Mouse (Mus musculus): Measurements from ENCODE around the gene Tns1. TPM values are rescaled to one million over a fixed set of nuclear protein-coding genes. Genes with fewer than 3 reads are reported as not detected.

The Tns1 gene
- polyA plus RNA-seq, 1 experiment: 15.1 TPM

DNA sequence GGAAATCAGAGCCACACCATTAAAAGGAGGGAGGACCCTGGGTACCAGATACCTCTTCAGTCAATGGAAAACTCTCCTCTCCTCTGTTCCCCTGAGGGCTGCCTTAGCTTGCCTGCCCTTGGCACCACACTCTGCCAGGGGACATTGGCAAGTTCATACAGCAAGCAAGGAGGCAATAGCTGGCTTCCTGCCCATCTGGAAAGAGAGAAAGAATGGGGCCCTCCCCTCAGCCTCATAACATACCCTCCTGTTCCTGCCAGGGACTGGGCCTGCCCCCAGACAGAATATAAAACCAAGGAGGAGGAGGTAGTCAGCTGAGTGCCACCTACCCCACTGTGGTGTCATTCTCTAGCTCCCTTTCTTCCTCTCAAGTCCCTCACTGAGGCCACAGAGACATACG, 5.1 kb downstream of the Tns1 start:
- DNase-seq (ENCODE audit: low read depth): peak; percentile 87
- TF ChIP-seq POLR2A (IDR thresholded peaks at IDR 0.05; ENCODE audit: borderline replicate concordance, extremely low read depth, insufficient read depth, insufficient read length, poor library complexity, severe bottlenecking) (no peak), CTCF (IDR thresholded peaks at IDR 0.05; ENCODE audit: borderline replicate concordance, extremely low read depth, insufficient read depth, insufficient read length) (no peak)

DNA sequence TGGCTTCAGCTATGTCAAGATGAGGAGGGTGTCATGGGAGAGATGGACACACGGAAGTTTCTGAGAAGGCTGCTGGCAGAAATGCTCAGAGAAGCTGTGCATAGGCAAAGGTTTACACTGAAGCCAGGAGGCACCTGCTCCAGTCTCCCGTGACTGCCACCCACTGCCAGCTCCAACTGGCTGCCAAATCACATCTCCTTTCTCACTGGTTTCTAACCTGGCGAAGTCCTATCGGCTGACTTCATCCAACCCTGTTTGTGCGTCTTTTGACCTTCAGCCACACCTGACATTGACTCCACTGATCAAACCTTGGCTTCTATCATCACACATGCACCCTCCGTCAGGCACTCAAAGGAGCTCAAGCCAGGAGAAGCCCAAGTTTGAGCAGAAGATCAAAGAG, 6.4 kb downstream of the Tns1 start:
- DNase-seq (ENCODE audit: low read depth): no peak
- TF ChIP-seq POLR2A (IDR thresholded peaks at IDR 0.05; ENCODE audit: borderline replicate concordance, extremely low read depth, insufficient read depth, insufficient read length, poor library complexity, severe bottlenecking) (no peak), CTCF (IDR thresholded peaks at IDR 0.05; ENCODE audit: borderline replicate concordance, extremely low read depth, insufficient read depth, insufficient read length) (no peak)

DNA sequence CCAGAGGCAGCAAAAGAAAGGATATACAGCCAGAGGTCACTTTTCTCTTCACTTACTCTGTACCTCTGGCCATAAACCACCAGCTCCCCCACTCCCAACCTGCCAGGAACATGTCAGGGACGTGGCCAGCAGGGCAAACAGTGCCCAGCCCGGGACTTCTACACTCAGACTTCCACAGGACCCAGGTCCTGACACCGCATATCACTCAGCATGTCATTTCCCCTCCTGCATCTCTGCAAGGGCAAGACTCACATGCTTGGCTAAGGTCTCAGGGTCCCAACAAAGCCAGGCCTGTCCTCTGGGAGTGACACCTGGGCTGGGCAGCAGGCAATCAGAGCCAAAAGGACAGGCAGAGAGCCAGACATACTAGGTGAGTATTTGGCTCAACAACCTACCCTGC, 11.2 kb downstream of the Tns1 start:
- no peak for DNase-seq (ENCODE audit: low read depth)
- TF ChIP-seq CTCF (IDR thresholded peaks at IDR 0.05; ENCODE audit: borderline replicate concordance, extremely low read depth, insufficient read depth, insufficient read length): no peak
- TF ChIP-seq POLR2A (IDR thresholded peaks at IDR 0.05; ENCODE audit: borderline replicate concordance, extremely low read depth, insufficient read depth, insufficient read length, poor library complexity, severe bottlenecking): no peak

DNA sequence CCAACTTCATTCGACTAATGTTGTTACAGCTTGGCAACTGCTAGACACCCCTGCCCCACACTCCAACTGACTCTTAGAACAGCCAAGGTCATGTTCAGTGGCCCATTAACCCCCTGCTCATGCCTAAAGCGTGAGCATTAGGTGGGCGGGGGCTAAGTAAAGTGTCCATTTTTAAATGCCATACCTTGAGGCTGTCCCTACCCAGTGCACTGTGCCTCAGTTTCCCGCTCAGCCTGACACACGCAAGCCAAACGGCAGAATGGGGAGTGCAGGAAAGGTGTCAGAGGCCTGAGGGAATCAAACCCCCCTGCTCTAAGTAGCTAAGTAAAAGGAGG, 12.6 kb downstream of the Tns1 start:
- no peak for DNase-seq (ENCODE audit: low read depth)
- TF ChIP-seq CTCF (IDR thresholded peaks at IDR 0.05; ENCODE audit: borderline replicate concordance, extremely low read depth, insufficient read depth, insufficient read length) (no peak), POLR2A (IDR thresholded peaks at IDR 0.05; ENCODE audit: borderline replicate concordance, extremely low read depth, insufficient read depth, insufficient read length, poor library complexity, severe bottlenecking) (no peak)

DNA sequence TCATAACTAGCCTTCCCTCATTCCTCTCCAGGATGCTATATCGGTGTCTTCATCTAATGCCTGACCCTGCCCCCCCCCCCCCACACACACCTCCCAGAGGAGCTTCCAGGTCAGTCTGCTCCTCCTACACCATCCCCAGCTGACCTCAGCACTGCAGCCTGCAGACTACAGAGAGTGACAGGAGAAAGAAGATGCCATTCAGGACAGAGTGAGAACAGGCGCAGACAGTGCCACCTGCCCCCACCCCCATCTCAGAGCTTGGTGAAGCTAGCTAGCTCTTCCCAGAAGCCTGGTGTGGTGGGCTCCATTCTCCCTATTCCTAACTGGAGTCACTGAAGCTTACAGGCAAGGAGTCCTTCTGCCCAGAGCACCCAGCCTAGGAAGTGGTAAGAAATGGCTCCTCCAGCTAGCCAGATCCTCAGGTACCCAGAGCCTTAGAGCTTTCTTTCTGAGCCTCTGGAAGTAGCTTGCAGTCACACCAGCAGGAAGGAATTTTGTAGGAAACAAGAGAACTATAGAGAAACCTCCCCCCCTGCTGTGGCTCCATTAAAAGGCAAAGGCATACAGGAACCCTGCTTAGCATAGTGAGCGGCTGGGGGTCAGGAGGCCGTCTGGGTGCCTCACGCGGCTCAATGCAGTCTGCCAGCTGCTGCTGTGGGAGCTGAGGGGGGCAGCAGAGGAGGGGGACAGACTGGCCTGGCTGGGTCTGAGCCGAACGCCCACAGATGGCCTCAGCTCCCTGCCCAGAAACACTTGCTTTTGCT, 13.1 kb downstream of the Tns1 start:
- TF ChIP-seq CTCF (IDR thresholded peaks at IDR 0.05; ENCODE audit: borderline replicate concordance, extremely low read depth, insufficient read depth, insufficient read length) (no peak), POLR2A (IDR thresholded peaks at IDR 0.05; ENCODE audit: borderline replicate concordance, extremely low read depth, insufficient read depth, insufficient read length, poor library complexity, severe bottlenecking) (no peak)
- DNase-seq (ENCODE audit: low read depth): peak; percentile 93

DNA sequence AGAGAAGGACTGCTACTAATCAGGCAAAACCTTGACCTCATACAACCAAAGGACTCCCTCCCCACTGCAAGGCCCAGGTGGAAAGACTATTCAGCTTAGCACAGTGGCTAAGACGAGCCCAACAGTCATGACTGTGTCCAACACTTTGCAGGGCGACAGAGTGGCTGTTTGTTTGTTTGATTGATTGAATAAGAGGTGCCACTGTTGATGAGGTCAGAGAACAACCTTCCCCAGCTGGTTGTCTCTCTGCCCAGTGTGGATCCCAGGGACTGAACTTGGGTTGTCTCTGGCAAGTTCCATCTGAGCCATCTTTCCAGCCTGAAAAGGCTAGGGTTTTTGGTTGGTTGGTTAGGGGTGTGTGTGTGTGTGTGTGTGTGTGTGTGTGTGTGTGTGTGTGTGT, 14.6 kb downstream of the Tns1 start:
- TF ChIP-seq POLR2A (IDR thresholded peaks at IDR 0.05; ENCODE audit: borderline replicate concordance, extremely low read depth, insufficient read depth, insufficient read length, poor library complexity, severe bottlenecking): no peak
- no peak for TF ChIP-seq CTCF (IDR thresholded peaks at IDR 0.05; ENCODE audit: borderline replicate concordance, extremely low read depth, insufficient read depth, insufficient read length)

DNA sequence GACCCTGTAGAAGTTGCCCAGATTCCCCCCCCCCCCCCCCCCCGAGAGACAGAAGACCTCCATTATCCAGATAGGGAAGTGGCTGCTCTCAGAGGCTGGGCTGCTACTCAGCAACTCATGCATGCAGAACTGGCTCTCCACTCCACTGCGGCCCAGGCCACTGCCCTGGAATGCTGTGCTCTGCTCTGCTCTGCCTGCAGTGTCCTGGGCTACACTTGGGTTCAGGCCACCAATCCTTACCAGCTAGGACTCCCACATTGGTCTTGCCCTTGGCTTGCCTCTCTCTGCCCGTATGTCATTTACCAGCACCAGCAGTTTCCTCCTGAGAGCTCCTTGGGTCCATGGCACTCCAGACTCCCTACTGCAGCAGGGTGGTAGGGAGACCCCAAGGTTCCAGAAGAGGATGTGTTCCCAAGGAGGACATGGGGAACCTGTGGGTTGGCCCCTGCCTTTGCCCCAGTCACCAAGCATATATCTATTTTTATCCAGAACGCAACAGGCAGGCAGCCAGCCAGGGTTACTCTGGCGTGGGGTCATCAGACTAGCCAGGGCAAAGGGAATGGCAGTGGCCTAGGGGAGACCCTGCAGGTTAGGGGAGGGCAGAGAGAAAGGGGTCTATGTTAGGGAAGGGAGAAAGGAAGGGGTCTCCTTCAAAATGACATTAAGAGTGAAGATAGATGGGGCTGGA, 16.2 kb downstream of the Tns1 start:
- no peak for TF ChIP-seq POLR2A (IDR thresholded peaks at IDR 0.05; ENCODE audit: borderline replicate concordance, extremely low read depth, insufficient read depth, insufficient read length, poor library complexity, severe bottlenecking)
- no peak for DNase-seq (ENCODE audit: low read depth)

More for the DNA sequence above, 14.6 kb downstream of the Tns1 start:
- no peak for DNase-seq (ENCODE audit: low read depth)

DNA sequence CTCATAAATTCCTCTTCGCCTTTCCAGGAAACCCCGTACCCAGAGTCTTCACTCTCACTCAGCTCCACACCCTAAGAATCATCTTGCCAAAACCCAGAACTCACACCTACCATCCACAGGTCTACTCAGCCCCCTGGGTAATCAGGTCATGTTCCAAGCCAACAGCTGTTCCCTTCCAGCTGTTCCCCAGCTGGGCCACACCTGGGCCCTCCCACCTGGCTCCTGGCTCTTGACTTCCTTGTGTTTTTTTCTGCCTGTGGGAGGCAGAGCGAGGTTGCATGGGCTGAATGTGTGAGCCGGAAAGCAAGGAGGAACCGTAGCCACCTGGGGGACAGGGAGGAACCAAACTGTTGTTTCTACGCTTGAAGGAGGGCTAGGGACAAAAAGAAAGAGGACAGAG, 18.0 kb downstream of the Tns1 start:
- DNase-seq (ENCODE audit: low read depth): no peak
- no peak for TF ChIP-seq CTCF (IDR thresholded peaks at IDR 0.05; ENCODE audit: borderline replicate concordance, extremely low read depth, insufficient read depth, insufficient read length)
- TF ChIP-seq POLR2A (IDR thresholded peaks at IDR 0.05; ENCODE audit: borderline replicate concordance, extremely low read depth, insufficient read depth, insufficient read length, poor library complexity, severe bottlenecking): no peak

DNA sequence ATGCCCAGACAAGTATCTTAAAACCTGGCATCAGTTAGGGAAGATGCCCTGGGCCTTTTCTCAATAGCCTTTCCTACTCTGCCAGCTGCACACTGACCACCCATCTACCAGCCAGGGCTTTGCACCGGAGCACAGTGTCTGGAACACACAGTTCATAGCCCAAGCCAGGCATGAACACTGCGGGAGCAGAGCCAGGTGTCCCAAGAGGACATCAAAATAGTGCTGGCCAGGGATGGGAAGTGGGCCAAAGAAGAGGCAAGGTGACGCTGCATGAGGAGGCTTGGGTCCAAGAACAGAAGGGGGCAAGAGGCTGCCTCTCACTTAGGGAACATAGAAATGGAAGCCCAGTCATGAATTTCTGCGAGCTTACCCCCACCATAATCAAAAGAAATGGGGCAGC, 18.6 kb downstream of the Tns1 start:
- TF ChIP-seq POLR2A (IDR thresholded peaks at IDR 0.05; ENCODE audit: borderline replicate concordance, extremely low read depth, insufficient read depth, insufficient read length, poor library complexity, severe bottlenecking) (no peak), CTCF (IDR thresholded peaks at IDR 0.05; ENCODE audit: borderline replicate concordance, extremely low read depth, insufficient read depth, insufficient read length) (no peak)
- no peak for DNase-seq (ENCODE audit: low read depth)

DNA sequence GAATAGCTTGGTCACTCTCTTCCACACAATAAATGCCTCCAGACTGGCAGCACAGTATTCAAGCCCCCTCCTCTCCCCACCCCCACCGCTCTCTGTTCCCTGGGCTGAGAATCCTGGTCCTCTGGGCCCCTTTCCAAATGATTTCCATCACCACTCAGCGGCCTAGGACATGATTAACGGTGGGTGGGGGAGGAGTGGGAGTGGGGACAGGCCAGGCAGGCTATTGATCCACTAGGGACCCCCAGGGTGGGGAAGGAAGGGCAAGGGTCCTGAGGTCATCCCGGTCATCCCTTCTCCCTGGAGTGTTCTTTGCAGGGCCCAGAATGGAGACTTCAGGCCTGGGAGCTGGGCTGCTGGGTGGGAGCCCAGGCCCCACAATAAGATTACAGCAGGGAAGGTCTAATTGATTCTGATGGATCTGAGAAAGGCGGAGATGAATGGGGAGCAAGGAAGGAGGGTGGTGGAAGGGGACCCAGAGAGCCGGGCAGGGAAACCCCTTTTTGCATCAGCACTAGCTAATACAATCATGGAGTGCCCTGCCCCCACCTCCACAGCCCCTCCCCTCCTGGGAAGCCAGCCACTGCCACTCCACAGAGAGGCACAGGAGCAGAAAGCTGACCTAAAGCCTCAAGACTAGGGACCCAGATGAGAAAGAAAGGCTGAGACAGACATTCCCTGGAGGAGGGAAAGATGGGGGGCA, 20.4 kb downstream of the Tns1 start:
- TF ChIP-seq POLR2A (IDR thresholded peaks at IDR 0.05; ENCODE audit: borderline replicate concordance, extremely low read depth, insufficient read depth, insufficient read length, poor library complexity, severe bottlenecking) (no peak), CTCF (IDR thresholded peaks at IDR 0.05; ENCODE audit: borderline replicate concordance, extremely low read depth, insufficient read depth, insufficient read length) (no peak)
- DNase-seq (ENCODE audit: low read depth): peak; percentile 95

DNA sequence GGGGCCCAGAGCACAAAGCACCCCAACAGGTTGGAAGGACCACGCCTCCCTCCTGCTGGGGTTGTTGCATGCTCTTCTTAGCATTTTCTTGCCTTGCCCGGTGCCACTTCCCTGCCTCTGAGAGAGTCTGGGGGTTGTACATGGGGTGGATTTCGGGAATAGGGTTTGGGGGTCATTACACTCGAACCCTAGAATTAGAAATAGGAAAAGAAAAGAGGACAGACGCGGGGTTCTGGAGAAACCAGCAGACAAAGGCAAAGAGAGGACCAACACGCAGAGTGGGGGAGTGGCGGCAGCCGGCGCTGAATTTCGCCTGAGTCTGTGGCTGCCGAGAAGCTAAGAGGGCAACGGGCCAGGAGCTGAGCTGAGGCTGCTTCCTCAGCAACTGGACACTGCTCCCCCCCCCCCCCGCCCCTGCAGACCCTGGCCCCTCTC, 25.2 kb downstream of the Tns1 start:
- TF ChIP-seq POLR2A (IDR thresholded peaks at IDR 0.05; ENCODE audit: borderline replicate concordance, extremely low read depth, insufficient read depth, insufficient read length, poor library complexity, severe bottlenecking) (no peak), CTCF (IDR thresholded peaks at IDR 0.05; ENCODE audit: borderline replicate concordance, extremely low read depth, insufficient read depth, insufficient read length) (no peak)
- DNase-seq (ENCODE audit: low read depth): peak; percentile 83
